Mouse (Mus musculus): Measurements from ENCODE around the gene Ankrd40. TPM values are rescaled to one million over a fixed set of nuclear protein-coding genes. Genes with fewer than 3 reads are reported as not detected.

The Ankrd40 gene
- total and polyA plus RNA-seq, 3 experiments: 56.0 to 98.8 (median 62.0) TPM

GRCm38 (mm10) chr11:94374276-94374948, 46.6 kb downstream of the Ankrd40 start:
- TF ChIP-seq USF2 (conservative IDR thresholded peaks at IDR 0.05; ENCODE audit: low read depth, low read length) (no peak), CTCF (conservative IDR thresholded peaks at IDR 0.05 in 1 of 2, IDR thresholded peaks at IDR 0.05 in 1 of 2; ENCODE audit: low read depth in 2 of 2, low read length in 2 of 2) (no peak), SIN3A (IDR thresholded peaks at IDR 0.05; ENCODE audit: low read length) (no peak)
- no peak overlapping the region for H3K4me3 ChIP-seq (replicated peaks in 1 of 3; ENCODE audit: low read depth in 2 of 3, low read length in 2 of 3, poor library complexity in 1 of 3)
- no peak overlapping the region for H3K27ac ChIP-seq (ENCODE audit: insufficient read depth, low read depth)
- H3K36me3 ChIP-seq (replicated peaks in 1 of 2; ENCODE audit: control insufficient read depth in 1 of 2, insufficient read depth in 1 of 2, low read length in 1 of 2): no peaks in the 10 kb centered on the region
- H3K4me2 ChIP-seq (ENCODE audit: insufficient read depth, low read depth, poor library complexity, severe bottlenecking): no peak overlapping the region
- H3K9ac ChIP-seq (ENCODE audit: insufficient read depth, low read depth): no peak overlapping the region
- dilution Hi-C loops (cut with MboI; ENCODE audit: extremely low pct_ligation_motif_present, extremely low pct_unique_long_range_greater_than_20kb, low sequenced_read_pairs): no loop called here
- in situ Hi-C loops (cut with MboI; ENCODE audit: low pct_ligation_motif_present, low pct_unique_long_range_greater_than_20kb, low sequenced_read_pairs): no loop called here
- DNase-seq (ENCODE audit: extremely low read depth): no peak
- no peaks in the 10 kb centered on the region for H3K9me3 ChIP-seq (replicated peaks; ENCODE audit: low read length)
- H3K79me2 ChIP-seq (replicated peaks; ENCODE audit: control insufficient read depth, extremely low read depth, insufficient read depth, poor library complexity, severe bottlenecking): no peaks in the 10 kb centered on the region
- no peaks in the 10 kb centered on the region for H3K27me3 ChIP-seq (replicated peaks)
- peaks cover 14 to 56% of the 10 kb centered on the region in 2 experiments for H3K4me1 ChIP-seq (ENCODE audit: control insufficient read depth in 1 of 2, insufficient read depth in 2 of 2)

GRCm38 (mm10) chr11:94379061-94379460, 51.3 kb downstream of the Ankrd40 start:
- Histone ChIP-seq H3K4me2 (ENCODE audit: insufficient read depth, low read depth, poor library complexity, severe bottlenecking) (no peak overlapping the region), H3K9me3 (replicated peaks; ENCODE audit: low read length) (no peaks in the 10 kb centered on the region), H3K4me1 (ENCODE audit: control insufficient read depth in 1 of 2, insufficient read depth in 2 of 2) (peaks cover 4 to 35% of the 10 kb centered on the region in 2 experiments; a peak in 3 of 4 replicates), H3K9ac (ENCODE audit: insufficient read depth, low read depth) (no peak overlapping the region), H3K36me3 (replicated peaks in 1 of 2; ENCODE audit: control insufficient read depth in 1 of 2, insufficient read depth in 1 of 2, low read length in 1 of 2) (no peaks in the 10 kb centered on the region), H3K27me3 (replicated peaks) (no peaks in the 10 kb centered on the region), H3K27ac (ENCODE audit: insufficient read depth, low read depth) (no peak overlapping the region), H3K79me2 (replicated peaks; ENCODE audit: control insufficient read depth, extremely low read depth, insufficient read depth, poor library complexity, severe bottlenecking) (no peaks in the 10 kb centered on the region), H3K4me3 (replicated peaks in 1 of 3; ENCODE audit: low read depth in 2 of 3, low read length in 2 of 3, poor library complexity in 1 of 3) (no peak overlapping the region)
- DNase-seq (ENCODE audit: extremely low read depth): no peak
- in situ Hi-C loops (cut with MboI; ENCODE audit: low pct_ligation_motif_present, low pct_unique_long_range_greater_than_20kb, low sequenced_read_pairs): no loop called here
- dilution Hi-C loops (cut with MboI; ENCODE audit: extremely low pct_ligation_motif_present, extremely low pct_unique_long_range_greater_than_20kb, low sequenced_read_pairs): no loop called here
- TF ChIP-seq ZMIZ1 (IDR thresholded peaks at IDR 0.05; ENCODE audit: low read depth, low read length): no peak
- TF ChIP-seq ELF1 (IDR thresholded peaks at IDR 0.05; ENCODE audit: low read depth, low read length): no peak
- no peak for TF ChIP-seq EP300 (IDR thresholded peaks at IDR 0.05; ENCODE audit: low read length)
- TF ChIP-seq GABPA (IDR thresholded peaks at IDR 0.05; ENCODE audit: insufficient replicate concordance, low read depth, low read length): no peak
- no peak for TF ChIP-seq MEF2A (IDR thresholded peaks at IDR 0.05; ENCODE audit: borderline replicate concordance, low read depth, low read length)
- TF ChIP-seq ZKSCAN1 (IDR thresholded peaks at IDR 0.05; ENCODE audit: borderline replicate concordance, low read depth, low read length): no peak
- no peak for TF ChIP-seq ZNF384 (IDR thresholded peaks at IDR 0.05; ENCODE audit: low read depth, low read length)
- no peak for TF ChIP-seq CTCF (conservative IDR thresholded peaks at IDR 0.05 in 1 of 2, IDR thresholded peaks at IDR 0.05 in 1 of 2; ENCODE audit: low read depth in 2 of 2, low read length in 2 of 2)
- TF ChIP-seq KAT2A (IDR thresholded peaks at IDR 0.05; ENCODE audit: insufficient replicate concordance, low read length): no peak
- no peak for TF ChIP-seq SMC3 (IDR thresholded peaks at IDR 0.05; ENCODE audit: low read depth, low read length)
- TF ChIP-seq PAX5 (IDR thresholded peaks at IDR 0.05; ENCODE audit: low read length): no peak
- no peak for TF ChIP-seq MXI1 (IDR thresholded peaks at IDR 0.05; ENCODE audit: low read depth, low read length)
- TF ChIP-seq TCF12 (IDR thresholded peaks at IDR 0.05; ENCODE audit: low read depth, low read length): no peak
- no peak for TF ChIP-seq UBTF (IDR thresholded peaks at IDR 0.05; ENCODE audit: low read depth, low read length)
